Mouse (Mus musculus) neural tube, embryonic 15.5 days (tissue): ENCODE results near the gene Dpf2. TPM values are rescaled to one million over a fixed set of nuclear protein-coding genes. Genes with fewer than 3 reads are reported as not detected.
"Not testable (repeated sequence)": the region's sequence is repeated elsewhere in the genome, so short reads cannot be mapped to it uniquely, and the experiment has no call there.

Experiments used
- ATAC-seq: fragments of 200-750 bp; cut with Nextera tagmentation; 2 replicates; pipeline ENCODE4 v1.8.0; 2017; ENCODE audit warnings: mild to moderate bottlenecking, moderate TSS enrichment, moderate library complexity; ENCODE audit not compliant: low FRiP score
- H3K27ac ChIP-seq: fragments of 300-500 bp; sonication (generic); replicated peaks from 2 replicates; pipeline ENCODE4 v1.5.1; 2015; ENCODE audit warnings: mild to moderate bottlenecking, inconsistent platforms
- H3K27me3 ChIP-seq: fragments of 300-500 bp; sonication (generic); replicated peaks from 2 replicates; pipeline ENCODE4 v1.6.1; 2015; ENCODE audit warnings: inconsistent platforms
- H3K36me3 ChIP-seq: fragments of 300-500 bp; sonication (generic); 2 replicates; pipeline ENCODE4 v1.6.1; 2015; ENCODE audit warnings: inconsistent platforms
- H3K4me1 ChIP-seq: fragments of 300-500 bp; sonication (generic); 2 replicates; pipeline ENCODE4 v1.6.1; 2015; ENCODE audit warnings: inconsistent platforms
- H3K4me2 ChIP-seq: fragments of 300-500 bp; sonication (generic); 2 replicates; pipeline ENCODE4 v1.6.1; 2015; ENCODE audit warnings: inconsistent platforms, mild to moderate bottlenecking, moderate library complexity
- H3K4me3 ChIP-seq: fragments of 300-500 bp; sonication (generic); replicated peaks from 2 replicates; pipeline ENCODE4 v1.5.1; 2015; ENCODE audit warnings: mild to moderate bottlenecking, inconsistent platforms
- H3K9ac ChIP-seq: fragments of 300-500 bp; sonication (generic); replicated peaks from 2 replicates; pipeline ENCODE4 v1.6.1; 2015; ENCODE audit warnings: mild to moderate bottlenecking, inconsistent platforms
- H3K9me3 ChIP-seq: fragments of 300-500 bp; sonication (generic); replicated peaks from 2 replicates; pipeline ENCODE4 v1.6.1; 2016; ENCODE audit warnings: inconsistent platforms
- WGBS: fragments of 180-500 bp; shearing (Covaris S2); methylation state at CpG from one replicate; pipeline ENCODE4 v1.1.7; 2015; ENCODE audit warnings: mixed read lengths; 5-methylcytosine and 5-hydroxymethylcytosine counted together
- polyA plus RNA-seq: library from polyadenylated mRNA; unstranded; fragments of >200 nt; fragmentation: Nextera tagmentation; extraction: Ambion mirVana; gene quantifications from 2 replicates; pipeline ENCODE4 v1.2.1, GENCODE M21; 2015

Dpf2 gene
- polyA plus RNA-seq, 1 experiment from 2014 or later = 95.7 TPM

DNA sequence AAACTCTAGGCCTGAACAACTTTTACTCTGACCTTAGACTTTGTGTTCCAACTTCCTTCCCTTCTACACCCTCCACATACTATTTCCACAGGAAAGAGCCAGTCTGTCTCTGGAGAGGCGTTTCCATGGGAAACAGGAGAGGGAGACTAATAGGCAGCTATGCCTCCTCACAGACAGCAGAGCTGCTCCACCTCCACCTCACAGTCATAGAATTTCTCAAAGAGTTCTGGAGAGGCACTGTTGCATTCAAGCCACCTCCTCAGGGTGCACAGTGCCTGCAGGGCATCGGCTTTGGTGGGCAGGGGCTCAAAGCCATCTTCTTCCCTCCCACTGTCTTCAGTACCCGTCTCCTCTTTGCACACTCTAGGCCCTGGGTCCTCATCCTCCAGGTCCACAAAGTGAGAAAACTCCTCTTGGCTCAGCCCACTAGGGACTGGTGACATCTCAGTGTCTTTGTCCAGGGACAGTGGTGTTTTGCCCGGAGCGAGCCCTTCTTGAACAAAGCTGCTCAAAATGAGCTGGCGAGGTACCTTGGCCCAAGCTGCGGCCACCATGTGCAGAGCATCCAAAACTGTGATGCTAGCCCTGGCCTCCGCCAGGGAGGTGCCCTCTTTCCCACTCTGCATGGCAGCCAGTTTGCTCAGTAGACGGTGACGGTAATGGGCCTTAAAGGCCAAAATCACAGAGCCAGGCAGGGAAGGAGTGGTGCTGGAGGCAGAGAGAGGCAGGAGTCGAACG, 21.1 kb downstream of the Dpf2 start:
- 0 out of 2 replicates have a peak overlapping the region, but pooled peaks have one; percentile 73 for H3K4me2 ChIP-seq
- H3K27me3 ChIP-seq = no peaks in the 10 kb centered on the region
- 95% methylated on average over 12 of the region's 12 CpGs for WGBS

GRCm38 (mm10) chr19:5889211-5889610, 23.6 kb downstream of the Dpf2 start:
- Histone ChIP-seq H3K9me3 (no peaks in the 10 kb centered on the region), H3K9ac (no peak overlapping the region), H3K4me3 (no peak overlapping the region), H3K27me3 (no peaks in the 10 kb centered on the region), H3K4me2 (no peak overlapping the region), H3K36me3 (0 out of 2 replicates have a peak, but pooled peaks cover 6% of the 10 kb centered on the region), H3K4me1 (peaks cover 24% of the 10 kb centered on the region), H3K27ac (no peak overlapping the region)
- no peak for ATAC-seq
- 64% methylated on average over 4 of the region's 4 CpGs for WGBS

More for the DNA sequence above, 21.1 kb downstream of the Dpf2 start:
- H3K4me3 ChIP-seq = no peak overlapping the region
- no peaks in the 10 kb centered on the region for H3K9me3 ChIP-seq
- H3K9ac ChIP-seq = no peak overlapping the region
- no peak overlapping the region for H3K27ac ChIP-seq
- ATAC-seq = no peak
- H3K36me3 ChIP-seq = peaks cover 14% of the 10 kb centered on the region
- peaks cover 30% of the 10 kb centered on the region for H3K4me1 ChIP-seq

GRCm38 (mm10) chr19:5887234-5887815, 25.5 kb downstream of the Dpf2 start:
- H3K9me3 ChIP-seq = no peaks in the 10 kb centered on the region
- H3K4me3 ChIP-seq = no peak overlapping the region
- ATAC-seq = no peak
- H3K36me3 ChIP-seq = 0 out of 2 replicates have a peak, but pooled peaks cover 6% of the 10 kb centered on the region
- H3K27me3 ChIP-seq = no peaks in the 10 kb centered on the region
- WGBS = 86% methylated on average over 3 of the region's 3 CpGs
- peaks cover 10% of the 10 kb centered on the region for H3K4me1 ChIP-seq
- no peak overlapping the region for H3K27ac ChIP-seq
- no peak overlapping the region for H3K4me2 ChIP-seq
- no peak overlapping the region for H3K9ac ChIP-seq

GRCm38 (mm10) chr19:5885838-5886237, 27.0 kb downstream of the Dpf2 start:
- Histone ChIP-seq H3K27me3 (no peaks in the 10 kb centered on the region), H3K4me1 (no peaks in the 10 kb centered on the region), H3K27ac (no peak overlapping the region), H3K9me3 (no peaks in the 10 kb centered on the region), H3K36me3 (no peaks in the 10 kb centered on the region), H3K4me2 (no peak overlapping the region), H3K4me3 (no peak overlapping the region), H3K9ac (no peak overlapping the region)
- no peak for ATAC-seq
- WGBS = 59% methylated on average over 4 of the region's 4 CpGs

DNA sequence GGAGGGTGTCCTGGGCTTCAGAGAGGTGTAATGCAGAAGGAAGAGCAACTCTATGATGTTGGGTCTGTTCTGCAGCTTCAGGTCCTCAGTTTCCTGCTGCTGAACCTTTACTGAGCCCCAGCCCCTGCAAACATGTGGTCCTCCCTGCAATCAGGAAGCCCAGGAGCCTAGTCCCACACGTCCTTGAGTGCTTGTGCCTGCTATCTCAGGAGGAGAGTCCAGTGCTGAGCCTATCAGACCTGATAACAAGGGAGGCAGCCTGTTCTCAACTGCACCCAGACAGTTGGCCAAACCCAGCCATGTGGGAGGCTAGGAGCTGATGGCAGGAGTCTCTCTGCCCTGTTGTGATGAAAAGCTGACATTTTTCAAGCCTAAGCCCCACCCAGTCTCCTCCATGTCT, 28.9 kb downstream of the Dpf2 start:
- Histone ChIP-seq H3K4me3 (no peak overlapping the region), H3K9me3 (no peaks in the 10 kb centered on the region), H3K4me2 (no peak overlapping the region), H3K9ac (no peak overlapping the region), H3K27me3 (no peaks in the 10 kb centered on the region), H3K4me1 (no peaks in the 10 kb centered on the region), H3K27ac (no peak overlapping the region), H3K36me3 (no peaks in the 10 kb centered on the region)
- WGBS = 55% methylated on average over 1 of the region's 1 CpGs
- ATAC-seq = no peak

GRCm38 (mm10) chr19:5882079-5882478, 30.7 kb downstream of the Dpf2 start:
- 87% methylated on average over 5 of the region's 5 CpGs for WGBS
- H3K4me3 ChIP-seq, ATAC-seq, H3K4me2 ChIP-seq, H3K9ac ChIP-seq, H3K27me3 ChIP-seq, H3K36me3 ChIP-seq, H3K27ac ChIP-seq, H3K9me3 ChIP-seq, H3K4me1 ChIP-seq: not testable (repeated sequence)

DNA sequence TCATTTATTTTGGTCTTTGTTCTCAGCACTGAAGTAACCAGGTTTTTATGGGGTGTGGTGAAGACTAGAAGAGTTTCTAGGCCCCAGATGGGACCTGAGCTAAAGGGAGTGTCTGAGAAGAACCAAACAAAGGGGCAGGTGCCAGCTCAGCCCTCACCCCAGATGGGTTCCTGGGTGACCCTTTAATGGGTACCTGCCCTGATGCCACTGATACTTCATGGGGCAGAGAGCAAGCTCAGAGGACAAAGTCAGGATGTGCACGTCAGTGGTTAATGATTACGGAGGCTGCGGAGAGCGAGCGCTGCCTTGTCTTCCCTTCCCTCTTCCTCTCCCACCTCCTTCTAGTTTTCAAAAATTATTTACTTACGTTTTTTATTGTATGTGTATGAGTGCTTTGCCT, 31.7 kb downstream of the Dpf2 start:
- H3K9me3 ChIP-seq = no peaks in the 10 kb centered on the region
- 91% methylated on average over 6 of the region's 6 CpGs for WGBS
- H3K9ac ChIP-seq = no peak overlapping the region
- no peak overlapping the region for H3K27ac ChIP-seq
- no peak overlapping the region for H3K4me3 ChIP-seq
- no peak overlapping the region for H3K4me2 ChIP-seq
- H3K4me1 ChIP-seq = no peaks in the 10 kb centered on the region; the same call in 1 of the 2 replicates
- H3K36me3 ChIP-seq = no peaks in the 10 kb centered on the region
- ATAC-seq = no peak
- no peaks in the 10 kb centered on the region for H3K27me3 ChIP-seq

DNA sequence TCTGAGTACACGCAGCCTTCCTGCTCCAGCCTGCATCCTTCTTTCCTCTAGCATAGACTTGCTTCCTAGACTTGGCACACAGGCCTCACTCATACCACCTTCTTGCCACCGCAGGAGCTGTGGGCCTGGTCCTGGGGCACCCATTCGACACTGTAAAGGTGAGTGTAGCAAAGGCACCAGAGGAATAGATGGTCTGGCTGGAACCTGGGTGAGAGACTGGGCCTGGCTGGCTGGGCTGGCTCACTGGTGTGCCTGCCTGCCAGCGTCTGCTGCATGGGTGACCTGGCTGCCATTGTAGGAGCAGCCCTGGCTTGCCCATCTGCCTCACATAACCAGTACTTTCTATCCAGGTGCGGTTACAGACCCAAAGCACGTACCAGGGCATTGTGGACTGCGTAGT, 33.1 kb downstream of the Dpf2 start:
- WGBS = 91% methylated on average over 7 of the region's 7 CpGs

DNA sequence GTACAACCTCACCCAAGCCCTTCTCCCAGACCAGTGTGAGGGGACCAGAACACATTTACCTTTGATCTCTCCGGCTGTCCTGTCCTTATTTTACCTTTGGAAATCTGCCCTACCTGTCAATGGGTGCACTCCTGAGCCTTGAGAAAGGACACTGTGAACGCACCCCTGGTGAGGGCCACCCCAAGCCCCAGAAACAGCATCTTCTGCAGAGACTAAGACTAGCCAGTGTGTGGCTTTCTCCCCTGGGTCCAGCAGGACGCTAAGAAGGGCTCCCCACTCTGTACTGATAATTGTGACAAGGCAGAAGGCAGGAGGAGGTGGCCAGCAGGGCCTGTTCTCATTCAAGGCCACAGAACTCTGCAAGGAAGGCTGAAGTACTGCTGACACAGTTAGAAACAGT, 33.9 kb downstream of the Dpf2 start:
- Histone ChIP-seq H3K4me2 (no peak overlapping the region), H3K4me1 (peaks cover 14% of the 10 kb centered on the region), H3K9me3 (no peaks in the 10 kb centered on the region), H3K27me3 (no peaks in the 10 kb centered on the region), H3K9ac (no peak overlapping the region; the same call in 1 of the 2 replicates), H3K36me3 (no peaks in the 10 kb centered on the region), H3K4me3 (no peak overlapping the region), H3K27ac (no peak overlapping the region)
- no peak for ATAC-seq
- WGBS = 84% methylated on average over 3 of the region's 3 CpGs

More for the DNA sequence above, 33.1 kb downstream of the Dpf2 start:
- Histone ChIP-seq H3K27me3 (no peaks in the 10 kb centered on the region), H3K9me3 (no peaks in the 10 kb centered on the region), H3K4me3 (no peak overlapping the region), H3K27ac (no peak overlapping the region), H3K36me3 (no peaks in the 10 kb centered on the region), H3K9ac (0 out of 2 replicates have a peak overlapping the region, but pooled peaks have one; percentile 18), H3K4me1 (peaks cover 6% of the 10 kb centered on the region), H3K4me2 (no peak overlapping the region)
- no peak for ATAC-seq

- H3K27ac ChIP-seq = 0 out of 2 replicates have a peak overlapping the region, but pooled peaks have one; percentile 33
- H3K4me3 ChIP-seq = 0 out of 2 replicates have a peak overlapping the region, but pooled peaks have one; percentile 13
- H3K9ac ChIP-seq = peak overlapping the region; percentile 21; the same call in 1 of the 2 replicates
- peaks cover 20% of the 10 kb centered on the region for H3K4me1 ChIP-seq
- no peaks in the 10 kb centered on the region for H3K36me3 ChIP-seq
- no peak for ATAC-seq
- no peaks in the 10 kb centered on the region for H3K27me3 ChIP-seq
- H3K9me3 ChIP-seq = no peaks in the 10 kb centered on the region
- H3K4me2 ChIP-seq = no peak overlapping the region
- 78% methylated on average over 7 of the region's 7 CpGs for WGBS
These were observed 34.5 kb downstream of the Dpf2 start for GRCm38 (mm10) chr19:5878362-5878722.

DNA sequence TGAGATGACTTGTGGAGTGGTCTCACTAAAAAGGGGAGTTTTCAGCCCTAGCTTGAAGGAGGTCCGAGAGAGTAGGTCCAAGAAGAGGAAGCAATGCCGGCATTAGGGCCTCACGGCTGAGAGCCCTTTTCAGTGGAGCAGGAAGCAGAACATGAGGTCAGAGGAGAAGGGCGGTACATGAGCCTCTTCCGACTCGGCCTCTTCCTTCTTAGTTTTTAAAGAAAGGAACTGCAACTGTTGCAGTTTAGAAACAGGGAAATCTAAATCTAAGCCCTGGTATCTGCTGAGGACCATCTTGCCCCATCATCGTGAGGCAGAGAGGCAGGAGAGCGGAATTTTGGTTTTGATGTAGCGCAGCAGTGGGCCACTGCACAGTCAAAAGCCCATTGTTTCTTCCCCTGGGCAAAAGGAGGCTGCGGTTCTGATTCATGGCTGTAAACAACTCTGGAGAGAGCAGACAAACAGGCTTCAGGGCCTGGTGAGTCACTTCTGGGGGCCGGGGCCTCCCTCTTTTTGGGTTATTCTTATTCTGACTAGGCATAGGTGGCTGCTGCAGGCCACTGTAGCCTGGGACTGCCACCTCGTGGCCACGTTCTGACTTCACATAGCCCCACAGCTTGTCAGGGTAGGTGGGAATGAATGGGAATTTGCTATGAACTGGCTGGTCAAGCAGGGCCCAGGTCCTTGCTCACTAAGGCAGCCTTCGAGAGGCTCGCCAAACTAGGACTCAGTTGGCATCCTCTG, 35.0 kb downstream of the Dpf2 start, which contains the start of gene Slc25a45:
Gene Slc25a45, plus strand, starts transcription at position 191 of the 744 bp plus-strand sequence.
- Histone ChIP-seq H3K4me3 (peak within 1 kb of the TSS; percentile 13; the same call in 1 of the 2 replicates), H3K4me1 (peaks cover 25% of the 10 kb centered on the region), H3K27ac (peak within 1 kb of the TSS; percentile 33; the same call in 1 of the 2 replicates), H3K9ac (peak within 1 kb of the TSS; percentile 21), H3K27me3 (no peaks in the 10 kb centered on the region), H3K4me2 (peak within 1 kb of the TSS; percentile 23; the same call in 1 of the 2 replicates), H3K9me3 (no peaks in the 10 kb centered on the region), H3K36me3 (no peaks in the 10 kb centered on the region)
- WGBS = 42% methylated on average over 15 of the region's 15 CpGs
- peak; percentile 54; the same call in 1 of the 2 replicates for ATAC-seq
